Mouse (Mus musculus) heart, embryonic 11.5 days (tissue): ENCODE data around the gene Rbpms2. TPM values are rescaled to one million over a fixed set of nuclear protein-coding genes. Genes with fewer than 3 reads are reported as not detected.

Experiments
- ATAC-seq: fragments of 200-750 bp; cut with Nextera tagmentation; replicated peaks from 2 replicates; pipeline ENCODE4 v1.8.0; 2017; ENCODE audit warnings: moderate library complexity; ENCODE audit not compliant: insufficient number of reproducible peaks, low FRiP score, low TSS enrichment
- H3K27ac ChIP-seq: fragments of 300-500 bp; sonication (generic); 2 replicates; pipeline ENCODE4 v1.5.1; 2014; ENCODE audit warnings: mild to moderate bottlenecking, low read depth, low read length
- H3K27me3 ChIP-seq: fragments of 300-500 bp; sonication (generic); 2 replicates; pipeline ENCODE4 v1.6.1; 2014; ENCODE audit warnings: mild to moderate bottlenecking, low read length, mixed read lengths; ENCODE audit not compliant: control insufficient read depth, insufficient read depth
- H3K36me3 ChIP-seq: fragments of 300-500 bp; sonication (generic); 2 replicates; pipeline ENCODE4 v1.6.1; 2014; ENCODE audit warnings: mild to moderate bottlenecking, low read length, moderate library complexity, mixed read lengths; ENCODE audit not compliant: control insufficient read depth, insufficient read depth
- H3K4me1 ChIP-seq: fragments of 300-500 bp; sonication (generic); 2 replicates; pipeline ENCODE4 v1.6.1; 2014; ENCODE audit warnings: low read length; ENCODE audit not compliant: control insufficient read depth, insufficient read depth
- H3K4me2 ChIP-seq: fragments of 300-500 bp; sonication (generic); 2 replicates; pipeline ENCODE4 v1.6.1; 2014; ENCODE audit warnings: mild to moderate bottlenecking, moderate library complexity
- H3K4me3 ChIP-seq: fragments of 300-500 bp; sonication (generic); 2 replicates; pipeline ENCODE4 v1.5.1; 2014; ENCODE audit warnings: low read depth, low read length
- H3K9ac ChIP-seq: fragments of 300-500 bp; sonication (generic); 2 replicates; pipeline ENCODE4 v1.6.1; 2014; ENCODE audit warnings: mild to moderate bottlenecking, low read depth, low read length, moderate library complexity
- H3K9me3 ChIP-seq: fragments of 300-500 bp; sonication (generic); replicated peaks from 2 replicates; pipeline ENCODE4 v1.6.1; 2016; ENCODE audit warnings: low read length; ENCODE audit not compliant: control insufficient read depth
- WGBS: fragments of 180-500 bp; shearing (Covaris S2); extraction: QIAGEN DNeasy Blood & Tissue Kit; methylation state at CpG from one replicate; pipeline ENCODE4 v1.1.7; 2014; ENCODE audit not compliant: insufficient replicate concordance; 5-methylcytosine and 5-hydroxymethylcytosine counted together
- polyA plus RNA-seq: library from polyadenylated mRNA; unstranded; fragments of >200 nt; fragmentation: Nextera tagmentation; extraction: Ambion mirVana; gene quantifications from 2 replicates; pipeline ENCODE4 v1.2.1, GENCODE M21; 2014

The Rbpms2 gene
- polyA plus RNA-seq, 1 experiment from 2014 or later, result 154 TPM

GRCm38 (mm10) chr9:65589091-65589490, 40.4 kb upstream of the Rbpms2 start:
- peaks cover 16% of the 10 kb centered on the region for H3K36me3 ChIP-seq
- peak overlapping the region; percentile 79 for H3K4me3 ChIP-seq
- H3K27me3 ChIP-seq, result no peaks in the 10 kb centered on the region
- H3K9ac ChIP-seq, result no peak overlapping the region
- ATAC-seq, result peak; percentile 14; the same call in 1 of the 2 replicates
- WGBS, result 96% methylated on average over 3 of the region's 3 CpGs
- H3K9me3 ChIP-seq, result no peaks in the 10 kb centered on the region
- peak overlapping the region; percentile 99 for H3K4me2 ChIP-seq
- peaks cover 19% of the 10 kb centered on the region; the same call in 1 of the 2 replicates for H3K4me1 ChIP-seq
- no peak overlapping the region for H3K27ac ChIP-seq

- Histone ChIP-seq H3K9ac (no peak overlapping the region), H3K27me3 (no peaks in the 10 kb centered on the region), H3K4me2 (no peak overlapping the region), H3K4me3 (no peak overlapping the region), H3K9me3 (no peaks in the 10 kb centered on the region), H3K36me3 (peaks cover 27% of the 10 kb centered on the region), H3K27ac (no peak overlapping the region), H3K4me1 (peaks cover 13% of the 10 kb centered on the region; the same call in 1 of the 2 replicates)
- no peak for ATAC-seq
- WGBS, result 85% methylated on average over 3 of the region's 3 CpGs
Measured at GRCm38 (mm10) chr9:65592721-65593120, 36.7 kb upstream of the Rbpms2 start.

- no peak overlapping the region for H3K27ac ChIP-seq
- WGBS, result 86% methylated on average over 9 of the region's 9 CpGs
- no peak for ATAC-seq
- peaks cover 27% of the 10 kb centered on the region for H3K36me3 ChIP-seq
- no peak overlapping the region for H3K4me2 ChIP-seq
- H3K9ac ChIP-seq, result no peak overlapping the region
- H3K27me3 ChIP-seq, result no peaks in the 10 kb centered on the region
- no peak overlapping the region for H3K4me3 ChIP-seq
- peaks cover 10% of the 10 kb centered on the region; the same call in 1 of the 2 replicates for H3K4me1 ChIP-seq
- H3K9me3 ChIP-seq, result no peaks in the 10 kb centered on the region
Measured at GRCm38 (mm10) chr9:65593596-65593995, 35.9 kb upstream of the Rbpms2 start.

GRCm38 (mm10) chr9:65598765-65599249, 30.6 kb upstream of the Rbpms2 start:
- no peaks in the 10 kb centered on the region for H3K27me3 ChIP-seq
- peaks cover 12% of the 10 kb centered on the region for H3K36me3 ChIP-seq
- H3K4me3 ChIP-seq, result no peak overlapping the region
- ATAC-seq, result no peak
- 0 out of 2 replicates have a peak overlapping the region, but pooled peaks have one; percentile 10 for H3K27ac ChIP-seq
- H3K9me3 ChIP-seq, result no peaks in the 10 kb centered on the region
- H3K4me1 ChIP-seq, result no peaks in the 10 kb centered on the region
- WGBS, result 47% methylated on average over 7 of the region's 11 CpGs
- H3K9ac ChIP-seq, result no peak overlapping the region
- no peak overlapping the region; the same call in 1 of the 2 replicates for H3K4me2 ChIP-seq

GRCm38 (mm10) chr9:65600951-65601350, 28.5 kb upstream of the Rbpms2 start:
- no peaks in the 10 kb centered on the region for H3K27me3 ChIP-seq
- ATAC-seq, result no peak
- H3K4me2 ChIP-seq, result no peak overlapping the region
- WGBS, result 45% methylated on average over 2 of the region's 2 CpGs
- no peak overlapping the region for H3K4me3 ChIP-seq
- H3K36me3 ChIP-seq, result no peaks in the 10 kb centered on the region
- H3K9ac ChIP-seq, result no peak overlapping the region
- no peaks in the 10 kb centered on the region for H3K4me1 ChIP-seq
- no peaks in the 10 kb centered on the region for H3K9me3 ChIP-seq
- no peak overlapping the region for H3K27ac ChIP-seq

- H3K4me2 ChIP-seq, result no peak overlapping the region
- ATAC-seq, result no peak
- H3K4me1 ChIP-seq, result peaks cover 16% of the 10 kb centered on the region
- H3K4me3 ChIP-seq, result no peak overlapping the region
- H3K9ac ChIP-seq, result no peak overlapping the region
- H3K36me3 ChIP-seq, result no peaks in the 10 kb centered on the region
- 47% methylated on average over 8 of the region's 8 CpGs for WGBS
- no peaks in the 10 kb centered on the region for H3K9me3 ChIP-seq
- no peaks in the 10 kb centered on the region for H3K27me3 ChIP-seq
- H3K27ac ChIP-seq, result no peak overlapping the region
Measured at GRCm38 (mm10) chr9:65603401-65604102, 25.9 kb upstream of the Rbpms2 start.

- Histone ChIP-seq H3K4me2 (peak overlapping the region; percentile 43), H3K9me3 (no peaks in the 10 kb centered on the region), H3K4me1 (peaks cover 16% of the 10 kb centered on the region), H3K36me3 (no peaks in the 10 kb centered on the region), H3K4me3 (no peak overlapping the region), H3K27me3 (no peaks in the 10 kb centered on the region), H3K27ac (no peak overlapping the region), H3K9ac (no peak overlapping the region)
- 7% methylated on average over 9 of the region's 9 CpGs for WGBS
- ATAC-seq, result no peak; the same call in 1 of the 2 replicates
Measured at GRCm38 (mm10) chr9:65605471-65606136, 23.8 kb upstream of the Rbpms2 start.

GRCm38 (mm10) chr9:65606321-65607109, 22.9 kb upstream of the Rbpms2 start:
- ATAC-seq, result no peak
- Histone ChIP-seq H3K9ac (no peak overlapping the region), H3K27ac (0 out of 2 replicates have a peak overlapping the region, but pooled peaks have one; percentile 12), H3K4me2 (no peak overlapping the region), H3K36me3 (no peaks in the 10 kb centered on the region), H3K9me3 (no peaks in the 10 kb centered on the region), H3K4me3 (no peak overlapping the region), H3K27me3 (no peaks in the 10 kb centered on the region), H3K4me1 (peaks cover 16% of the 10 kb centered on the region)
- WGBS, result 29% methylated on average over 9 of the region's 9 CpGs
